Mouse (Mus musculus) small intestine, adult 2 months (tissue): ENCODE measurements around the gene Nfasc.

Source experiments
- CTCF ChIP-seq: fragments of 200-500 bp; IDR thresholded peaks from 2 replicates; pipeline ENCODE4 v1.5.1; 2012; ENCODE audit warnings: low read depth, mild to moderate bottlenecking, control low read depth, inconsistent platforms, low read length, moderate library complexity, mixed read lengths; ENCODE audit not compliant: insufficient replicate concordance, insufficient read length; ENCODE audit errors: extremely low read depth
- POLR2A ChIP-seq: fragments of 200-500 bp; IDR thresholded peaks from 2 replicates; pipeline ENCODE4 v1.6.1; 2012; ENCODE audit warnings: low read depth, mild to moderate bottlenecking, control low read depth, inconsistent platforms, low read length, moderate library complexity

DNA sequence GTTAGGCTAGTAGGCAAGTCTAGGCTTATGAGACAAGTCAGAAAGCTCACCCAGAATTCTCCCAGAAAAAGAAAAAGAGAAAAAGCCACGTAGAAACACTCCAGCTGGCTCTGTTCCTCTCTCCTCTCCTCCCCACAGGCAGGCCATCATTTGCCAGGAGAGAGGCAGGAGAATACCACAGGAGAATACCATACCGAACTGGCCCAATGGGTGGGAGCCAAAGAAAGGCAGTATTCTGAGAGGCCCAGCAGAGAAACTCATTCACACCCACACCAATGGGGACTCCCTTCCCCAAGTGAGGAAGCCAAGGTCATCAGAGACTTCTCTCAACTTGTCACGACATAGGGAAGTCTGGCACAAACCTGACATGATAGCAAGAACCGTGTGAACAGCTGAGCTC is 19.2 kb downstream of the Nfasc start:
- TF ChIP-seq CTCF (no peak), POLR2A (no peak)
